In the genomic region with DNA sequence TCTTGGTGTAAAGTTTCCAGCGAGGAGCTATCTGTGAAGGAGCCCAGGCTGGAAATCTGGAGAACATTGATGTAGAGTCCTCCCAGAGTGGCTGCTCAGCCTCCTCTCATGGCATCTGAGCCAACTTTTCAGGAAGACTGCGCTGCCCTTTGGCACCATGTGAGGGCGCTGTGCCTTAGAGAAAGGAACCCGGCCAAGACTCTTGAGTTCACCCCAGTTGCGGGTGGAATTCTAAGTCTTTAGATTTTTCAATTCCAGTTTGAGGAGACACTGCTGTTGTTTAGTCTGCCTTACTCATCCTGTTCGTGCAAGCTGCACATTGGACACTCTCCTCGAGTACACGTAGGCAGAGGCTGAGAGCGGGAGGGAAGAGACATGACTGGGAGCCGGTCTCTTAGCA, we compare ENCODE assay signal across 8 mouse cellular contexts. TPM values are rescaled to one million over a fixed set of nuclear protein-coding genes. Genes with fewer than 3 reads are reported as not detected.
DNase-seq lines count a peak whose midpoint lies in the region; ATAC-seq and TF ChIP-seq lines count a peak whose summit lies in the region.

No protein-coding gene starts in this region.

- H3K36me3 ChIP-seq in hindbrain, embryonic 14.5 days (replicated peaks; ENCODE audit: control insufficient read depth, insufficient read depth), result no peaks in the 10 kb centered on the region
- H3K36me3 ChIP-seq in hindbrain, embryonic 13.5 days, result no peaks in the 10 kb centered on the region
- no peaks in the 10 kb centered on the region for H3K36me3 ChIP-seq in intestine, embryonic 14.5 days (ENCODE audit: control insufficient read depth, insufficient read depth, low read length)

- H3K27me3 ChIP-seq in hindbrain, embryonic 14.5 days (ENCODE audit: control insufficient read depth, insufficient read depth, low read length), result 0 out of 2 replicates have a peak, but pooled peaks cover 2% of the 10 kb centered on the region
- H3K27me3 ChIP-seq in hindbrain, embryonic 13.5 days, result peaks cover 36% of the 10 kb centered on the region
- no peaks in the 10 kb centered on the region for H3K27me3 ChIP-seq in intestine, embryonic 14.5 days (replicated peaks; ENCODE audit: control insufficient read depth, insufficient read depth, low read length)

- WGBS in hindbrain, embryonic 14.5 days, result 59% methylated on average over 10 of the region's 10 CpGs
- WGBS in hindbrain, embryonic 13.5 days, result 59% methylated on average over 10 of the region's 10 CpGs
- 27% methylated on average over 10 of the region's 10 CpGs for WGBS in intestine, embryonic 14.5 days
- WGBS in olfactory bulb, adult 2 months, result 22% methylated on average over 10 of the region's 10 CpGs

- H3K4me1 ChIP-seq in hindbrain, embryonic 14.5 days (replicated peaks; ENCODE audit: control insufficient read depth, insufficient read depth, low read length), result peaks cover 8% of the 10 kb centered on the region; the same call in 1 of the 2 replicates
- H3K4me1 ChIP-seq in hindbrain, embryonic 13.5 days (replicated peaks), result peaks cover 15% of the 10 kb centered on the region
- no peaks in the 10 kb centered on the region; the same call in 1 of the 2 replicates for H3K4me1 ChIP-seq in embryonic fibroblast, embryonic 13.5 days (ENCODE audit: control insufficient read depth, insufficient read depth, low read length)
- H3K4me1 ChIP-seq in intestine, embryonic 14.5 days (replicated peaks; ENCODE audit: control insufficient read depth, insufficient read depth, low read length), result peaks cover 27% of the 10 kb centered on the region
- H3K4me1 ChIP-seq in olfactory bulb, adult 2 months (ENCODE audit: control insufficient read depth, insufficient read depth, low read length), result peaks cover 13% of the 10 kb centered on the region

- intact Hi-C loops in left cerebral cortex, postnatal 36 days (cut with DNase I), result loop anchor here (2.0 to 10.0 kb wide), 2 partner anchors 143 to 359 kb away; no protein-coding TSS in a partner anchor

- peak; percentile 69 for DNase-seq in hindbrain, embryonic 14.5 days (ENCODE audit: low spot score)
- DNase-seq in adrenal gland, postnatal 4 days (ENCODE audit: low spot score in 2 of 2), result peak; percentile 48 to 52
- DNase-seq in intestine, embryonic 14.5 days (ENCODE audit: low spot score), result peak; percentile 91
- peak; percentile 89 to 90 for DNase-seq in left cerebral cortex, postnatal 36 days (ENCODE audit: low spot score in 2 of 2)
- peak; percentile 50 to 52 for DNase-seq in thymus, postnatal 36 days

- no peaks in the 10 kb centered on the region for H3K9me3 ChIP-seq in hindbrain, embryonic 14.5 days (ENCODE audit: control insufficient read depth, low read length)
- no peaks in the 10 kb centered on the region for H3K9me3 ChIP-seq in hindbrain, embryonic 13.5 days
- H3K9me3 ChIP-seq in intestine, embryonic 14.5 days (ENCODE audit: control insufficient read depth, low read length), result no peaks in the 10 kb centered on the region

- H3K4me2 ChIP-seq in hindbrain, embryonic 14.5 days (replicated peaks), result no peak overlapping the region
- H3K4me2 ChIP-seq in hindbrain, embryonic 13.5 days, result no peak overlapping the region
- peak overlapping the region; percentile 100 for H3K4me2 ChIP-seq in intestine, embryonic 14.5 days (ENCODE audit: low read length)

- no peak overlapping the region for H3K4me3 ChIP-seq in hindbrain, embryonic 14.5 days (replicated peaks; ENCODE audit: low read length)
- H3K4me3 ChIP-seq in hindbrain, embryonic 13.5 days, result no peak overlapping the region
- H3K4me3 ChIP-seq in embryonic fibroblast, embryonic 13.5 days (ENCODE audit: insufficient read depth, low read length), result no peak overlapping the region
- no peak overlapping the region for H3K4me3 ChIP-seq in intestine, embryonic 14.5 days (ENCODE audit: low read depth, low read length)
- H3K4me3 ChIP-seq in olfactory bulb, adult 2 months (ENCODE audit: insufficient read depth, low read depth, low read length), result no peak overlapping the region

- H3K27ac ChIP-seq in hindbrain, embryonic 14.5 days, result no peak overlapping the region
- no peak overlapping the region for H3K27ac ChIP-seq in hindbrain, embryonic 13.5 days
- peak overlapping the region; percentile 8; the same call in 1 of the 2 replicates for H3K27ac ChIP-seq in embryonic fibroblast, embryonic 13.5 days (ENCODE audit: insufficient read depth, low read length)
- peak overlapping the region; percentile 79 for H3K27ac ChIP-seq in intestine, embryonic 14.5 days (ENCODE audit: low read depth)
- no peak overlapping the region for H3K27ac ChIP-seq in olfactory bulb, adult 2 months (ENCODE audit: insufficient read depth, low read depth, low read length)

- no peak overlapping the region for H3K9ac ChIP-seq in hindbrain, embryonic 14.5 days
- H3K9ac ChIP-seq in hindbrain, embryonic 13.5 days, result no peak overlapping the region
- no peak overlapping the region for H3K9ac ChIP-seq in intestine, embryonic 14.5 days (ENCODE audit: low read length)

- peak; percentile 69 for TF ChIP-seq CTCF in embryonic fibroblast, embryonic 13.5 days (IDR thresholded peaks at IDR 0.05; ENCODE audit: borderline replicate concordance, insufficient read depth, low read length)
- TF ChIP-seq CTCF in olfactory bulb, adult 2 months (IDR thresholded peaks at IDR 0.05; ENCODE audit: insufficient read depth, low read depth, low read length), result peak; percentile 61

- ATAC-seq in hindbrain, embryonic 14.5 days (ENCODE audit: low FRiP score), result no peak
- no peak for ATAC-seq in hindbrain, embryonic 13.5 days (ENCODE audit: low FRiP score)
- ATAC-seq in intestine, embryonic 14.5 days (replicated peaks; ENCODE audit: low FRiP score, low TSS enrichment, low read depth), result no peak

- no peak for TF ChIP-seq POLR2A in embryonic fibroblast, embryonic 13.5 days (IDR thresholded peaks at IDR 0.05; ENCODE audit: low read depth, low read length)
- TF ChIP-seq POLR2A in olfactory bulb, adult 2 months (IDR thresholded peaks at IDR 0.05; ENCODE audit: insufficient read depth, low read depth, low read length), result no peak

RNA-seq across cellular contexts. Expression of a gene that starts 2.5 kb away (rescaled TPM):
- polyA plus RNA-seq in hindbrain, embryonic 14.5 days (2014; fragmentation: Nextera tagmentation; extraction: Ambion mirVana), result 3.8 and 5.0 TPM in 2 replicates
- 2.1 and 2.4 TPM in 2 replicates for polyA plus RNA-seq in hindbrain, embryonic 13.5 days (2015; fragmentation: Nextera tagmentation; extraction: Ambion mirVana)
- 1 to 10 TPM; 5.2 to 9.6 TPM for total RNA-seq in adrenal gland, postnatal 4 days (2021)
- polyA plus RNA-seq in embryonic fibroblast, embryonic 13.5 days (2011; ENCODE audit: insufficient read length, low read depth, missing spikeins), result 0.77 and 1.3 TPM in 2 replicates
- polyA plus RNA-seq in intestine, embryonic 14.5 days (2014; fragmentation: Nextera tagmentation; extraction: Ambion mirVana), result 4.5 and 6.7 TPM in 2 replicates
- 10 to 100 TPM in 1 of 2 experiments, 1 to 10 TPM in 1; 7.0 to 16.8 TPM for total RNA-seq in left cerebral cortex, postnatal 36 days (2021)
- polyA plus RNA-seq in olfactory bulb, adult 2 months (2012; ENCODE audit: insufficient read depth, insufficient read length, low replicate concordance, missing spikeins), result not detected in 2 replicates

Comparison
In these comparisons a context has a peak if more than half of its experiments do, and no peak if none do; other contexts are left out.
1. H3K27ac ChIP-seq: peak in embryonic fibroblast, embryonic 13.5 days (single experiment) and intestine, embryonic 14.5 days (single experiment); none in hindbrain, embryonic 14.5 days (single experiment), hindbrain, embryonic 13.5 days (single experiment) and olfactory bulb, adult 2 months (single experiment).
2. Peak in every context shown above with its lines, with median percentiles within 50 percentile points of each other: DNase-seq.